Mouse (Mus musculus): ENCODE data around the gene Lpar2. TPM values are rescaled to one million over a fixed set of nuclear protein-coding genes. Genes with fewer than 3 reads are reported as not detected.
A peak's percentile ranks its signal among the peaks of the same experiment; 100 is the strongest.

The Lpar2 gene
- polyA plus RNA-seq, 1 experiment from 2014 or later: 0.61 TPM

- Histone ChIP-seq H3K4me1 (peaks cover 12% of the 10 kb centered on the region; the same call in 1 of the 2 replicates), H3K27me3 (no peaks in the 10 kb centered on the region), H3K9ac (peak within 1 kb of the TSS; percentile 45), H3K27ac (no peak within 1 kb of the TSS), H3K4me3 (peak within 1 kb of the TSS; percentile 48), H3K4me2 (peak within 1 kb of the TSS; percentile 93), H3K36me3 (peaks cover 48% of the 10 kb centered on the region), H3K9me3 (no peaks in the 10 kb centered on the region)
- 6% methylated on average over 25 of the region's 28 CpGs for WGBS
- ATAC-seq (ENCODE audit: borderline replicate concordance, extremely low read depth, low FRiP score, low TSS enrichment): peak; percentile 82
Measured at GRCm38 (mm10) chr8:69808094-69808863, 13.9 kb upstream of the Lpar2 start, which contains the start of gene Gmip. Gene Gmip (plus strand): TSS chr8:69808679.

GRCm38 (mm10) chr8:69808864-69809403 lies 13.3 kb upstream of the Lpar2 start:
- H3K9me3 ChIP-seq: no peaks in the 10 kb centered on the region
- H3K9ac ChIP-seq: peak overlapping the region; percentile 45
- WGBS: under 1% methylated on average over 23 of the region's 23 CpGs
- no peak; the same call in none of the 2 replicates for ATAC-seq (ENCODE audit: borderline replicate concordance, extremely low read depth, low FRiP score, low TSS enrichment)
- peak overlapping the region; percentile 93 for H3K4me2 ChIP-seq
- H3K4me1 ChIP-seq: peaks cover 12% of the 10 kb centered on the region; the same call in 1 of the 2 replicates
- no peak overlapping the region for H3K27ac ChIP-seq
- H3K27me3 ChIP-seq: no peaks in the 10 kb centered on the region
- peak overlapping the region; percentile 48 for H3K4me3 ChIP-seq
- peaks cover 41% of the 10 kb centered on the region for H3K36me3 ChIP-seq

GRCm38 (mm10) chr8:69809820-69810219 lies 12.4 kb upstream of the Lpar2 start:
- Histone ChIP-seq H3K36me3 (peaks cover 34% of the 10 kb centered on the region), H3K4me3 (no peak overlapping the region), H3K27me3 (no peaks in the 10 kb centered on the region), H3K4me2 (no peak overlapping the region), H3K9ac (no peak overlapping the region), H3K27ac (no peak overlapping the region), H3K9me3 (no peaks in the 10 kb centered on the region), H3K4me1 (peaks cover 12% of the 10 kb centered on the region; the same call in 1 of the 2 replicates)
- WGBS: 66% methylated on average over 3 of the region's 3 CpGs
- no peak for ATAC-seq (ENCODE audit: borderline replicate concordance, extremely low read depth, low FRiP score, low TSS enrichment)

- Histone ChIP-seq H3K4me2 (no peak overlapping the region), H3K4me3 (no peak overlapping the region), H3K9me3 (no peaks in the 10 kb centered on the region), H3K27ac (no peak overlapping the region), H3K9ac (no peak overlapping the region), H3K27me3 (no peaks in the 10 kb centered on the region), H3K36me3 (no peaks in the 10 kb centered on the region), H3K4me1 (no peaks in the 10 kb centered on the region)
- WGBS: 81% methylated on average over 2 of the region's 2 CpGs
- no peak for ATAC-seq (ENCODE audit: borderline replicate concordance, extremely low read depth, low FRiP score, low TSS enrichment)
Measured at GRCm38 (mm10) chr8:69814881-69815280, 7.3 kb upstream of the Lpar2 start.

GRCm38 (mm10) chr8:69815396-69815795 lies 6.8 kb upstream of the Lpar2 start:
- no peaks in the 10 kb centered on the region for H3K9me3 ChIP-seq
- 94% methylated on average over 4 of the region's 4 CpGs for WGBS
- no peak overlapping the region for H3K4me2 ChIP-seq
- H3K4me1 ChIP-seq: no peaks in the 10 kb centered on the region
- no peaks in the 10 kb centered on the region for H3K36me3 ChIP-seq
- no peak overlapping the region for H3K4me3 ChIP-seq
- H3K27ac ChIP-seq: no peak overlapping the region
- no peak for ATAC-seq (ENCODE audit: borderline replicate concordance, extremely low read depth, low FRiP score, low TSS enrichment)
- no peaks in the 10 kb centered on the region for H3K27me3 ChIP-seq
- no peak overlapping the region for H3K9ac ChIP-seq

- WGBS: 59% methylated on average over 9 of the region's 9 CpGs
- peaks cover 2% of the 10 kb centered on the region; the same call in 1 of the 2 replicates for H3K36me3 ChIP-seq
- no peaks in the 10 kb centered on the region for H3K27me3 ChIP-seq
- H3K4me1 ChIP-seq: peaks cover 12% of the 10 kb centered on the region
- H3K9ac ChIP-seq: no peak overlapping the region
- no peak overlapping the region for H3K27ac ChIP-seq
- no peak overlapping the region for H3K4me2 ChIP-seq
- ATAC-seq (ENCODE audit: borderline replicate concordance, extremely low read depth, low FRiP score, low TSS enrichment): no peak
- H3K9me3 ChIP-seq: no peaks in the 10 kb centered on the region
- H3K4me3 ChIP-seq: no peak overlapping the region
Measured at GRCm38 (mm10) chr8:69820466-69820865, 1.8 kb upstream of the Lpar2 start.

GRCm38 (mm10) chr8:69821971-69822385 lies 251 bp upstream of the Lpar2 start:
- Histone ChIP-seq H3K9me3 (no peaks in the 10 kb centered on the region), H3K36me3 (peaks cover 2% of the 10 kb centered on the region; the same call in 1 of the 2 replicates), H3K4me3 (peak overlapping the region; percentile 58), H3K9ac (peak overlapping the region; percentile 52), H3K4me2 (peak overlapping the region; percentile 91), H3K27ac (peak overlapping the region; percentile 70; the same call in 1 of the 2 replicates), H3K27me3 (no peaks in the 10 kb centered on the region), H3K4me1 (peaks cover 12% of the 10 kb centered on the region)
- WGBS: 1% methylated on average over 15 of the region's 22 CpGs
- ATAC-seq (ENCODE audit: borderline replicate concordance, extremely low read depth, low FRiP score, low TSS enrichment): peak; percentile 13; the same call in 1 of the 2 replicates

- no peak overlapping the region for H3K4me2 ChIP-seq
- 88% methylated on average over 12 of the region's 12 CpGs for WGBS
- ATAC-seq (ENCODE audit: borderline replicate concordance, extremely low read depth, low FRiP score, low TSS enrichment): no peak
- peaks cover 2% of the 10 kb centered on the region; the same call in 1 of the 2 replicates for H3K36me3 ChIP-seq
- H3K9ac ChIP-seq: no peak overlapping the region
- H3K9me3 ChIP-seq: no peaks in the 10 kb centered on the region
- H3K4me3 ChIP-seq: no peak overlapping the region
- H3K27me3 ChIP-seq: no peaks in the 10 kb centered on the region
- peaks cover 12% of the 10 kb centered on the region for H3K4me1 ChIP-seq
- no peak overlapping the region for H3K27ac ChIP-seq
Measured at GRCm38 (mm10) chr8:69826371-69826770, 4.1 kb downstream of the Lpar2 start.

- Histone ChIP-seq H3K4me2 (peak within 1 kb of the TSS; percentile 98), H3K4me3 (peak within 1 kb of the TSS; percentile 56), H3K9me3 (no peaks in the 10 kb centered on the region), H3K36me3 (no peaks in the 10 kb centered on the region), H3K4me1 (peaks cover 7% of the 10 kb centered on the region), H3K27ac (peak within 1 kb of the TSS; percentile 44; the same call in 1 of the 2 replicates), H3K9ac (peak within 1 kb of the TSS; percentile 60), H3K27me3 (no peaks in the 10 kb centered on the region)
- WGBS: under 1% methylated on average over 38 of the region's 38 CpGs
- peak; percentile 96 for ATAC-seq (ENCODE audit: borderline replicate concordance, extremely low read depth, low FRiP score, low TSS enrichment)
Measured at GRCm38 (mm10) chr8:69832298-69832853, 10.1 kb downstream of the Lpar2 start, which contains the start of gene Pbx4. Gene Pbx4 (plus strand): TSS chr8:69832491.

GRCm38 (mm10) chr8:69837057-69837682 lies 14.9 kb downstream of the Lpar2 start:
- no peak for ATAC-seq (ENCODE audit: borderline replicate concordance, extremely low read depth, low FRiP score, low TSS enrichment)
- WGBS: 50% methylated on average over 8 of the region's 8 CpGs
- no peaks in the 10 kb centered on the region for H3K36me3 ChIP-seq
- H3K27ac ChIP-seq: no peak overlapping the region
- no peaks in the 10 kb centered on the region for H3K9me3 ChIP-seq
- H3K9ac ChIP-seq: no peak overlapping the region
- H3K4me3 ChIP-seq: no peak overlapping the region
- H3K27me3 ChIP-seq: no peaks in the 10 kb centered on the region
- no peak overlapping the region for H3K4me2 ChIP-seq
- peaks cover 7% of the 10 kb centered on the region for H3K4me1 ChIP-seq

GRCm38 (mm10) chr8:69847167-69848065 lies 25.2 kb downstream of the Lpar2 start:
- Histone ChIP-seq H3K27me3 (no peaks in the 10 kb centered on the region), H3K36me3 (no peaks in the 10 kb centered on the region), H3K4me2 (no peak overlapping the region), H3K27ac (peak overlapping the region; percentile 7; the same call in 1 of the 2 replicates), H3K9me3 (no peaks in the 10 kb centered on the region), H3K4me1 (peaks cover 15% of the 10 kb centered on the region), H3K4me3 (no peak overlapping the region), H3K9ac (no peak overlapping the region)
- ATAC-seq (ENCODE audit: borderline replicate concordance, extremely low read depth, low FRiP score, low TSS enrichment): no peak
- 64% methylated on average over 3 of the region's 3 CpGs for WGBS

All from lung, embryonic 15.5 days (tissue).